Mouse (Mus musculus) right cerebral cortex, postnatal 10 days (tissue): ENCODE measurements at regions not wholly inside any gene's neighbourhood (a gene's known extent, or its start where the extent isn't known, plus 50 kb on each side); places are given as distances from the start of the nearest gene placed in this dataset.

Experiments
- DNase-seq, 2 experiments: peaks; one replicate each; pipeline ENCODE4 v3.0.0; 2021; ENCODE audit warnings: low spot score in 2 of 2

GRCm38 (mm10) chr9:34426589-34426988 lies 59.1 kb upstream of the Kirrel3 start:
- peak in 1 of 2 experiments; percentile 8 for DNase-seq

GRCm38 (mm10) chr9:34427711-34428110 lies 58.0 kb upstream of the Kirrel3 start:
- DNase-seq, result peak in 1 of 2 experiments; percentile 54
